Mouse (Mus musculus) forebrain, embryonic 16.5 days (tissue): Measurements from ENCODE around the gene Elk4. TPM values are rescaled to one million over a fixed set of nuclear protein-coding genes. Genes with fewer than 3 reads are reported as not detected.

Experiments used
- ATAC-seq: fragments of 200-750 bp; cut with Nextera tagmentation; 2 replicates; pipeline ENCODE4 v1.8.0; 2017; ENCODE audit warnings: mild to moderate bottlenecking, moderate library complexity
- H3K27ac ChIP-seq: fragments of 300-500 bp; sonication (generic); 2 replicates; pipeline ENCODE4 v1.5.1; 2014; ENCODE audit warnings: low read length, control low read depth
- H3K27me3 ChIP-seq: fragments of 300-500 bp; sonication (generic); replicated peaks from 2 replicates; pipeline ENCODE4 v1.6.1; 2014; ENCODE audit warnings: low read length; ENCODE audit not compliant: control insufficient read depth, insufficient read depth
- H3K36me3 ChIP-seq: fragments of 300-500 bp; sonication (generic); 2 replicates; pipeline ENCODE4 v1.6.1; 2014; ENCODE audit not compliant: control insufficient read depth, insufficient read depth
- H3K4me1 ChIP-seq: fragments of 300-500 bp; sonication (generic); replicated peaks from 2 replicates; pipeline ENCODE4 v1.6.1; 2014; ENCODE audit warnings: low read length; ENCODE audit not compliant: control insufficient read depth, insufficient read depth
- H3K4me2 ChIP-seq: fragments of 300-500 bp; sonication (generic); 2 replicates; pipeline ENCODE4 v1.6.1; 2014; ENCODE audit warnings: mild to moderate bottlenecking, low read length, control low read depth
- H3K4me3 ChIP-seq: fragments of 300-500 bp; sonication (generic); replicated peaks from 2 replicates; pipeline ENCODE4 v1.5.1; 2014; ENCODE audit warnings: mild to moderate bottlenecking, low read length, control low read depth
- H3K9ac ChIP-seq: fragments of 300-500 bp; sonication (generic); replicated peaks from 2 replicates; pipeline ENCODE4 v1.6.1; 2014; ENCODE audit warnings: low read depth, low read length, control low read depth
- H3K9me3 ChIP-seq: fragments of 300-500 bp; sonication (generic); 2 replicates; pipeline ENCODE4 v1.6.1; 2016; ENCODE audit warnings: low read length; ENCODE audit not compliant: control insufficient read depth
- WGBS: fragments of 180-500 bp; shearing (Covaris S2); extraction: QIAGEN DNeasy Blood & Tissue Kit; methylation state at CpG from one replicate; pipeline ENCODE4 v1.1.7; 2014; 5-methylcytosine and 5-hydroxymethylcytosine counted together
- polyA plus RNA-seq: library from polyadenylated mRNA; unstranded; fragments of >200 nt; fragmentation: Nextera tagmentation; extraction: Ambion mirVana; gene quantifications from 2 replicates; pipeline ENCODE4 v1.2.1, GENCODE M21; 2015

The Elk4 gene
- polyA plus RNA-seq, 1 experiment from 2014 or later: 12.5 TPM

GRCm38 (mm10) chr1:132000506-132000905 is 6.9 kb upstream of the Elk4 start:
- Histone ChIP-seq H3K27ac (no peak overlapping the region), H3K27me3 (no peaks in the 10 kb centered on the region), H3K4me2 (no peak overlapping the region), H3K9ac (no peak overlapping the region), H3K4me3 (no peak overlapping the region), H3K4me1 (no peaks in the 10 kb centered on the region), H3K36me3 (no peaks in the 10 kb centered on the region), H3K9me3 (no peaks in the 10 kb centered on the region)
- no peak for ATAC-seq

DNA sequence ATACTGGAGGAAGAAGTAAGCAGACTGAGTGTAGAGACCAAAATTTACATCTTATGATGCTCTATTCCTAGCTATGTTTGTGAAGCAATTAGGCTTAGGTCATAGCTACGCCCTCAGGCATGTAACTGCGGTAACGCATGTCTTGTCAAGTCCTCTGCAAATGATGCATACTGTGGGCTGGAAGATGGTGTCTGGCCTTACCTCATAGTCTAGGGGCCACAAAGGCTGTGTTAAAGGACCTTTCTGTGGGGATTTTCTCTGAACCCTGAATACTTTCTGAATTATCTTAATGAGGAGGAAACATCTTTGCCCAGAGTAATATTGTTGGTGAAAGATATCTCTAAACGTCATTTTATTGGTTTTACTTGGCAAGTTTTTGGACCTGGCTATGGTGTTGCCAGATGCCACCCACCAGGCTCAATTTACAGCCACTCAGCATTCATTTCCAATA is 5.5 kb upstream of the Elk4 start:
- Histone ChIP-seq H3K9me3 (no peaks in the 10 kb centered on the region), H3K4me3 (no peak overlapping the region), H3K27me3 (no peaks in the 10 kb centered on the region), H3K9ac (no peak overlapping the region), H3K4me2 (no peak overlapping the region), H3K27ac (no peak overlapping the region), H3K4me1 (peaks cover 4% of the 10 kb centered on the region), H3K36me3 (no peaks in the 10 kb centered on the region)
- ATAC-seq: no peak
- WGBS: 85% methylated on average over 4 of the region's 4 CpGs

GRCm38 (mm10) chr1:132003111-132003510 is 4.3 kb upstream of the Elk4 start:
- peaks cover 4% of the 10 kb centered on the region for H3K4me1 ChIP-seq
- WGBS: 70% methylated on average over 2 of the region's 2 CpGs
- H3K9me3 ChIP-seq: no peaks in the 10 kb centered on the region
- no peak overlapping the region for H3K4me3 ChIP-seq
- no peak overlapping the region for H3K27ac ChIP-seq
- ATAC-seq: no peak
- H3K4me2 ChIP-seq: no peak overlapping the region
- no peaks in the 10 kb centered on the region for H3K27me3 ChIP-seq
- H3K36me3 ChIP-seq: no peaks in the 10 kb centered on the region
- no peak overlapping the region for H3K9ac ChIP-seq

DNA sequence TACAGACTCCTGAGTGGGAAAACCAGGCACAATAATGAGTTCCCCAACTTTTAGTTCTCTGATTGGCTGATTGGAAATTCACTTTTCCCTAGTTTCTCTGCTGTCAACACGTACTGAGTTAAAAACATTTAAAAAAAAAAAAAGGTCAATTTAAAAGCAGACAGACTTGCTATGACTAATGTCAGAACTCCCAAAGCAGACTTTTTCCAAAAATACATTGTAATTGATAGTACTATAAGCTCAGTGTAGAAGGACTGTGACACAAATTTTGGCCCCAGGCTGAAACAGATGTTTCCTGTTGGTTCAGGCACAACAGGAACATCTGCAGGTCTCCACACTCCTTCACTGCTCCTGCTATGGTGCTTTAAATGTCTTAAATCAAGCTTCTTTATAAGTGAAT is 3.6 kb upstream of the Elk4 start:
- Histone ChIP-seq H3K4me1 (peaks cover 9% of the 10 kb centered on the region), H3K9ac (no peak overlapping the region), H3K4me3 (no peak overlapping the region), H3K4me2 (no peak overlapping the region), H3K27me3 (no peaks in the 10 kb centered on the region), H3K9me3 (no peaks in the 10 kb centered on the region), H3K27ac (no peak overlapping the region), H3K36me3 (no peaks in the 10 kb centered on the region)
- no peak for ATAC-seq
- 68% methylated on average over 1 of the region's 1 CpGs for WGBS

- peaks cover 17% of the 10 kb centered on the region for H3K4me1 ChIP-seq
- ATAC-seq: no peak
- no peaks in the 10 kb centered on the region for H3K9me3 ChIP-seq
- H3K27me3 ChIP-seq: no peaks in the 10 kb centered on the region
- H3K4me3 ChIP-seq: no peak overlapping the region
- no peaks in the 10 kb centered on the region for H3K36me3 ChIP-seq
- no peak overlapping the region for H3K4me2 ChIP-seq
- H3K27ac ChIP-seq: no peak overlapping the region
- WGBS: 89% methylated on average over 6 of the region's 6 CpGs
- H3K9ac ChIP-seq: no peak overlapping the region
These were observed 2.7 kb upstream of the Elk4 start for GRCm38 (mm10) chr1:132004574-132005180.

DNA sequence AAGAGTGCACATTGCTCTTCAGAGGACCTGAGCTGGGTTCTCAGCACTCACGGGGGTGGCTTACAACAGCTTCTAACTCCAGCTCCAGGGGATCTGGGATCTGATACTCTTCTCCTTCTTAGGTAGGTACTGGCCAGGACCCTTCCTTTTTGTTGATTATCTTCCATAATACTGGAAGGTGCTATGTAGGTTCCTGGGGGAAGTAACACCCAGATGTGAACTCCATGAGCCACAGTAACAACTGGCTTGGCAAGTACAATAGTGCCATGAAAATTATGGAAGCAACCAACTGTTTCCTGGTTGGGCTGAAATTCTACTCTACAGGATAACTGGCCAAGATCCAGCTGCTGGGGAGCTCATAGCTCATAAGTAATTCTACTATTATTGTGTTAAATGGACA is 1.9 kb upstream of the Elk4 start:
- Histone ChIP-seq H3K4me1 (peaks cover 21% of the 10 kb centered on the region), H3K9ac (no peak overlapping the region), H3K4me3 (no peak overlapping the region), H3K9me3 (no peaks in the 10 kb centered on the region), H3K27me3 (no peaks in the 10 kb centered on the region), H3K27ac (no peak overlapping the region), H3K4me2 (no peak overlapping the region), H3K36me3 (no peaks in the 10 kb centered on the region)
- no peak for ATAC-seq
- 91% methylated on average over 1 of the region's 1 CpGs for WGBS

DNA sequence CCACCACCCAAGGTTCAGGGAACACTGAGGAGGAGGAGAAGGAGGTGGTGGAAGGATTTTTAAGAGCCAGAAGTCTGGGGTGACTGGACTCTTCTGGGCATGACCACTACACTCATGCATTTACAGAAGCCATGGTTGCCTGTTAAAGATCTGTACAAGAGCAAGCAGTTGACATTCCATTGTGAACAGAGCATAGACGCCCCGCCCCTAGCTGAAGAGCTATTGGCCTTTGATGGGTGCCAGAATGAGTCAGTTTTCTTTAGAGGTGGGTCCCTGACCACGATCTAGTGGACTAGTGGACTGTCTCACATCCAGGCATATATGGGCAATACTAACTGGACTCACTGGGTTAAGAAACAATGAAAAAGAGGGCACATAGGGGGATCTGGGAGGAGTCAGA is 1.4 kb upstream of the Elk4 start:
- 85% methylated on average over 3 of the region's 3 CpGs for WGBS
- Histone ChIP-seq H3K9ac (no peak overlapping the region), H3K4me1 (peaks cover 21% of the 10 kb centered on the region), H3K27me3 (no peaks in the 10 kb centered on the region), H3K36me3 (no peaks in the 10 kb centered on the region), H3K4me2 (no peak overlapping the region), H3K27ac (no peak overlapping the region), H3K9me3 (no peaks in the 10 kb centered on the region), H3K4me3 (no peak overlapping the region)
- ATAC-seq: no peak

DNA sequence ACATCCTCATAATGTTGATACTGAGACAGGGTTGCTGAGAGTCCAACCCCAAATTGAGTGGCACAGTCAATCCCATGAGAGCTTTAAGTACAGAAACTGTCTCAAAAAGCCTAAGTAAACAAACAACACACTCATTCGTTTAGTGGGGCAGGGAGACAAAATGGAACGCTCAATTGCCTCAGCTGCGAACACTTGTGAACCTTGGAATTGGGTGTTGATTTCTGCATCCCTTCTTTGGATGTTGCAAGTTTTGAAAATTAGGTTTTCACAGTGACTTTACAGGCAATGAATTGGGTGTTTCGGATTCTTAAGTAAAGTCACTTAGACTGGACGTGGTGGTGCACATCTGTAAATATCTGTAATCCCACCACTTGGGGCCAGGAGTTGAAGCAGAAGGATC is 686 bp upstream of the Elk4 start:
- Histone ChIP-seq H3K27ac (peak overlapping the region; percentile 98; the same call in 1 of the 2 replicates), H3K4me3 (peak overlapping the region; percentile 75), H3K9ac (no peak overlapping the region), H3K36me3 (no peaks in the 10 kb centered on the region), H3K9me3 (no peaks in the 10 kb centered on the region), H3K27me3 (no peaks in the 10 kb centered on the region), H3K4me1 (peaks cover 21% of the 10 kb centered on the region), H3K4me2 (peak overlapping the region; percentile 85)
- no peak for ATAC-seq
- 35% methylated on average over 5 of the region's 5 CpGs for WGBS

GRCm38 (mm10) chr1:132007828-132008827 is 721 bp downstream of the Elk4 start:
- Histone ChIP-seq H3K4me1 (peaks cover 21% of the 10 kb centered on the region), H3K27me3 (no peaks in the 10 kb centered on the region), H3K4me2 (peak overlapping the region; percentile 85), H3K4me3 (peak overlapping the region; percentile 75), H3K27ac (peak overlapping the region; percentile 98), H3K9ac (peak overlapping the region; percentile 94), H3K9me3 (no peaks in the 10 kb centered on the region), H3K36me3 (no peaks in the 10 kb centered on the region)
- WGBS: under 1% methylated on average over 70 of the region's 72 CpGs
- ATAC-seq: peak; percentile 90
